Mouse (Mus musculus): ENCODE results near the gene Apba3. TPM values are rescaled to one million over a fixed set of nuclear protein-coding genes. Genes with fewer than 3 reads are reported as not detected.
"Not testable (repeated sequence)": the region's sequence is repeated elsewhere in the genome, so short reads cannot be mapped to it uniquely, and the experiment has no call there.

The Apba3 gene
- total RNA-seq (2021), result 10 to 100 TPM; 62.8 to 71.1 TPM
- long read RNA-seq, experiment 1, transcript Apba3-201 (11 exons, 2,106 nt), result major isoform, 58 of 87 reads
- long read RNA-seq, experiment 1, partial matches to known transcripts, result 9 of 87 reads
- long read RNA-seq, experiment 1, other reads (novel, unspliced or antisense), result 20 of 87 reads
- long read RNA-seq, experiment 2, transcript Apba3-201 (11 exons, 2,106 nt), result major isoform, 72 of 111 reads
- long read RNA-seq, experiment 2, partial matches to known transcripts, result 9 of 111 reads
- long read RNA-seq, experiment 2, other reads (novel, unspliced or antisense), result 29 of 111 reads

- intact Hi-C loops (cut with DNase I; ENCODE audit: low total_unique reads), result no loop called here
- DNase-seq, result peak; percentile 97
Observed at GRCm38 (mm10) chr10:81266211-81267105, at the start of gene Apba3, which contains the start of gene Mrpl54. Apba3 (plus strand) TSS chr10:81266960. Mrpl54 (minus strand) TSS chr10:81266934.

DNA sequence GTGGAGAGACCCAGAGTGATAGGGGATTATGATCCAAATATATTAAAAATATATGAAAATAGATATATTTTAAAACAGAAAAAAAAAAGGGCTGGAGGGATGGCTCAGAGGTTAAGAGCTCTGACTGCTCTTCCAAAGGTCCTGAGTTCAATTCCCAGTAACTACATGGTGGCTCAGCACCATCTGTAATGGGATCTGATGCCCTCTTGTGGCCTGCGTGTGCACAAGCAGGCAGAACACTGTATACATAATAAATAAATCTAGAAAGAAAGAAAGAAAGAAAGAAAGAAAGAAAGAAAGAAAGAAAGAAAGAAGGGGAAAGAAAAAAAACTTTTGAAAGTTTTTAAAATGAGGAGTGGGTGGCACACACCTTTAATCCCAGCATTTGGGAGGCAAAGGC, 49.5 kb upstream of the Apba3 start:
- DNase-seq; intact Hi-C loops (cut with DNase I; ENCODE audit: low total_unique reads): not testable (repeated sequence)

DNA sequence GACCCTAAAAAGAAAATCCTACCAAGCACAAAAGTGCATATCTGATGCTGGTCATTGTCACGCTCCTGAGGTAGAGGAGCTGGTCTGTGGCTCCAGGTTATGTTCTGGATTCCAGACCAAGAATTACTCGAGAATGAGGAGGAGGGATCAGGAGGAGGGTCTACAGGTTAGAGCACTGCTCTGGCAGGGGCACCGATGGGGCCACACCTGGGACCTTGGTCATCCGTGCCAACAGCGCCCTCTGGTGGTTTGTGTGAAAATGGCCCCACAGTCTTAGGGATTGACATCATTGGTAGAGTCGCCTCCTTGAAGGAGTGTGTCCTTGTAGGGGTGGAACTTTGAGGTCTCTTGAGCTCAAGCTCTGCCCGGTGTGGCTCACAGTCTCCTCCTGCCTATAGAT, 48.8 kb upstream of the Apba3 start:
- DNase-seq, result no peak
- intact Hi-C loops (cut with DNase I; ENCODE audit: low total_unique reads), result no loop called here

DNA sequence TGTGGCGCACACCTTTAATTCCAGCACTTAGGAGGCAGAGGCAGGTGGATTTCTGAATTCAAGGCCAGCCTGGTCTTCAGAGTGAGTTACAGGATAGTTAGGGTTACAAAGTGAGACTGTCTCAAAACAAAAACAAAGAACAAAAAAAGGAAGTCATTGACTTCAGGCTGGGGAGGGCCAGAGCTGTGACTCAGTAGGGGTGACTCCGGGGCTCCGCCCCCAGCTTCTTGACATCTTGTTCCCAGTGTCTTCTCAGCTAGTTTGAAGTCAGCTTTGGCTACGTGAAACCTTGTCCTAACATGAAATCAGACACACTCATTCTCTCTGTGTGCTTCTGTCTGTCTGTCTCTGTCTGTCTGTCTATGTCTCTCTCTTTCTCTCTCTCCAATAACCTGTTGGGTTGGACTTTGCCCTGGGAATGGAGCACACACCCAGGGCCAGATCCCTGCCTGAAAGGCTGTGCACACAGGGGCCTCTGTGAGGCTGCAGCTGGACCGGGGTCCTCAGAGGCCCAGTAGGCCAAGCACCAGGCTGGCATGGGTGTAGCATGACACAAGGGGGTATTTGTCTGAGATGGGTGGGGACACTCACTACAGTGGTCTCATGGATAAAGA, 45.3 kb upstream of the Apba3 start:
- intact Hi-C loops (cut with DNase I; ENCODE audit: low total_unique reads), result no loop called here

GRCm38 (mm10) chr10:81223731-81224130, 43.0 kb upstream of the Apba3 start:
- intact Hi-C loops (cut with DNase I; ENCODE audit: low total_unique reads); DNase-seq: not testable (repeated sequence)

More for the DNA sequence above, 45.3 kb upstream of the Apba3 start:
- DNase-seq, result no peak

GRCm38 (mm10) chr10:81229735-81230437, 36.9 kb upstream of the Apba3 start:
- no peak for DNase-seq
- intact Hi-C loops (cut with DNase I; ENCODE audit: low total_unique reads), result no loop called here

- intact Hi-C loops (cut with DNase I; ENCODE audit: low total_unique reads), result no loop called here
- DNase-seq, result no peak
Observed at GRCm38 (mm10) chr10:81230438-81231332, 36.1 kb upstream of the Apba3 start, which contains the start of gene Atcay. Atcay (minus strand) TSS chr10:81230833.

GRCm38 (mm10) chr10:81231436-81231835, 35.3 kb upstream of the Apba3 start:
- intact Hi-C loops (cut with DNase I; ENCODE audit: low total_unique reads), result no loop called here
- no peak for DNase-seq

DNA sequence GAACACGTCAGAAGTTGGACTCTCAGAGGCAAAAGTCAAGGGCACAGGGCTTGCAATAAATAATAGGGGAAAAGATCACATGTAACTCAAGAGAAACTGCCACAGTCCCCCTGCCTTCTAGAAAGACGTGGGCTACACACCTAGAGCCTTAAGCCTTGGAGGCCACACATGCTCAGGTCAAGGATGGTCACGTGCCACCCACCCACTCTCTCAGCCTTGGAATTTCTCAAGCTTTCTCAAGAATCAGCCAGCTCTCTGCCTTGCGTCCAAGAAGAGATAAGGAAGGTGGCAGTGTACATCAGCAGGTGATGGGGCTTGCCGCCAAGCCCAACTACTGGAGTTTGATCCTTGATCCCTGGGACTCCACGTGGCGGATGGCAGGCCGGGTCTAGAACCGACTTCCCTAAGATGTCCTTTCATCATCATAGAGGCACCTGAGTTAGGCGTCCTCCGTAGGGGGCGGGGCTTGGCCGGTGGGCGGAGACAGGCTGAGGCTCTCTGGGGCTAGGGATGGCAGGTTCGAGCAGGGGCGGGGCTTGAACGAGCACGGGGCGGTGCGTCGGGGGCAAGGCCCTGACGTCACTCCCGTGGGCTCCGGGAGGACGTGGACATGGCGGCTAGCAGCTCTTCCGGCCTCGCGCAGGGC, 34.1 kb upstream of the Apba3 start, which contains the start of gene Zfr2:
Gene Zfr2, plus strand, starts transcription at position 576 of the 646 bp plus-strand sequence.
- peak; percentile 84 for DNase-seq
- intact Hi-C loops (cut with DNase I; ENCODE audit: low total_unique reads), result no loop called here

GRCm38 (mm10) chr10:81233226-81233585, 33.6 kb upstream of the Apba3 start:
- no peak for DNase-seq
- intact Hi-C loops (cut with DNase I; ENCODE audit: low total_unique reads), result no loop called here

GRCm38 (mm10) chr10:81234206-81234605, 32.6 kb upstream of the Apba3 start:
- intact Hi-C loops (cut with DNase I; ENCODE audit: low total_unique reads), result no loop called here
- DNase-seq, result no peak

DNA sequence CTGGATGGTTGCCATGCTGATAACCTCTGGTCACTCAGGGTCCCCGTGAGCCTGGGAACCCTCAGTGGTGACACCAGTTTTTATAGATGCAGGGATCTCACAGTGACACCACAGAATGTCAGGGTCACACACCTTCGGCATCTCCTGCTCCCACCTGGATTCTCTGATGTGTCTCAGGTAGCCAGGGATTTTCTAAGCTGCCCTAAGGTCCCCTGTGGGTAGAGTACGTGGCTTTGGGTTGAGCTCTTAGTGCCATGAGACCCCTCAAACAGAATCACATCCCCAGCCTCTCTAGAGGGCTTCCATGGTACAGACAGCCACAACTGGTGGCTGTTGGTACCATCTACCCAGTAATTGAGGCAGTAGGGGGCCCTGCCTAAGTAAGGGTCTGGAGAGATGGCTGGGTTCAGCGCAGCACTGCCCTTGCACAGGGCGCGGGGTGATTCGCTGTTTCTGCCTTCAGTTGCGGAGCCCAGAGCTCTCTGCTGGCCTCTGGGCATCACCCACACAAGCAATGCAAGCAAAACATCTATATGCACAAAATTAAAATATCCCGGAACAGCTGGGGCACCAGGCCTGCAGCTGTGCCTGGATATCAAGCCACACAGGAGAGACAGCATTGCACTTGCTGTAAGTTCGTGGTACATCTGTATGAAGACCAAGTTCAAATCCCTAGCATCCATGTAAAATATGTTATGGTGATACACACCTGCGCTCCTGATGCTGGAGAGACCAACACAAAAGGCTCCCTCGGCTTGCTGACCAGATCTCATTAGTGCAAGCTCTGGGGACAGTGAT, 30.1 kb upstream of the Apba3 start:
- intact Hi-C loops (cut with DNase I; ENCODE audit: low total_unique reads), result no loop called here
- DNase-seq, result no peak

GRCm38 (mm10) chr10:81238618-81239017, 28.1 kb upstream of the Apba3 start:
- DNase-seq, result no peak
- intact Hi-C loops (cut with DNase I; ENCODE audit: low total_unique reads), result no loop called here

DNA sequence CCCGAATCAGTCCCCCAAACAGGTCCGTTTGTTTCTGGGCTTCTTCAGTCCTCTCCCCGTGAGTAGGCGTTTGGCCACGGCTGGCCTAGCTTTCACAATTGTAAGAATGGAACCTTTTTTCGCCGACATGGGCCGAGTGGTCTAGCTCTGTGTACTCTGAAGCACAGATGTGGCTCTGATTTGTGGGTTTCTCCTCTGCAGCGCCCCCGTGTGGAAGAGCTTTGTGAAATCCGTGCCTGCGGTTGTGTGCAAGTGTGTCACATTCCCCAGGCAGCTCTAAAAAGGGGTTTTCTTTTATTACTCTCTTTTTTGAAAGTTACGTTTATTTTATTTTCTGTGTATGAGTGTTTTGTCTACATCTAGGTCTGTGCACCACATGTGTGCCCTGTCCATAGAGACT, 25.9 kb upstream of the Apba3 start:
- intact Hi-C loops (cut with DNase I; ENCODE audit: low total_unique reads), result no loop called here
- no peak for DNase-seq

DNA sequence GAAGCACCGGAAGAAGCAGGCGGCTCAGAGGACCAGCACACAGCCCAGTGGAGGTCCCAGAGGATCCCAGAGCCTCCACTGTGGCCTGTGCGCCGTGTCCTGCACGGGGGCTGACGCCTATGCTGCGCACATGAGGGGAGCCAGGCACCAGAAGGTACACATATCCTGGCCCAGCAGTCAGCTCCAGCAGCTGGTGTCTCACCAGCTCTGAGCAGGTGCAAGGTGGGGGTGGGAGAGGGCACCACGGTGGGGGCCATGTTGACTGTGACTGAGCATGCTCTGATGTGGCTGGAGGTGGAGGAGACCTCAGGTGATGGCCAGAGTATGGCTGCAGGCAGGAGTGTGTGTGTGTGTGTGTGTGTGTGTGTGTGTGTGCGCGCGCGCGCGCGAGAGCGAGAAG, 24.7 kb upstream of the Apba3 start:
- intact Hi-C loops (cut with DNase I; ENCODE audit: low total_unique reads), result no loop called here

GRCm38 (mm10) chr10:81244146-81244545, 22.6 kb upstream of the Apba3 start:
- intact Hi-C loops (cut with DNase I; ENCODE audit: low total_unique reads), result no loop called here
- DNase-seq, result no peak

More for the DNA sequence above, 24.7 kb upstream of the Apba3 start:
- DNase-seq, result no peak

- intact Hi-C loops (cut with DNase I; ENCODE audit: low total_unique reads), result no loop called here
- peak; percentile 79 for DNase-seq
Observed at GRCm38 (mm10) chr10:81244595-81244994, 22.2 kb upstream of the Apba3 start.
